In genomic region chr3:84479293-84480005, GRCm38 (mm10) we compare ENCODE assay signal across 8 mouse cellular contexts. TPM values are rescaled to one million over a fixed set of nuclear protein-coding genes. Genes with fewer than 3 reads are reported as not detected.
DNase-seq lines count a peak whose midpoint lies in the region; ATAC-seq and TF ChIP-seq lines count a peak whose summit lies in the region.

No protein-coding gene starts in this region.

- peak overlapping the region; percentile 77 for H3K9ac ChIP-seq in midbrain, embryonic 15.5 days

- H3K4me3 ChIP-seq in left cerebral cortex, adult 2 months: peak overlapping the region; percentile 68
- H3K4me3 ChIP-seq in midbrain, embryonic 15.5 days: peak overlapping the region; percentile 77

- H3K27me3 ChIP-seq in midbrain, embryonic 15.5 days (replicated peaks): peaks cover 35% of the 10 kb centered on the region
- no peaks in the 10 kb centered on the region; the same call in 1 of the 2 replicates for H3K27me3 ChIP-seq in splenic B cell, adult 2 months (ENCODE audit: control insufficient read depth, insufficient read depth, low read length, poor library complexity, severe bottlenecking)

- H3K36me3 ChIP-seq in midbrain, embryonic 15.5 days (replicated peaks): no peaks in the 10 kb centered on the region
- no peaks in the 10 kb centered on the region for H3K36me3 ChIP-seq in splenic B cell, adult 2 months (ENCODE audit: control insufficient read depth, insufficient read depth, low read length, poor library complexity, severe bottlenecking)

- TF ChIP-seq CTCF in left cerebral cortex, adult 2 months (IDR thresholded peaks at IDR 0.05): no peak

- no peaks in the 10 kb centered on the region for H3K9me3 ChIP-seq in midbrain, embryonic 15.5 days

- H3K4me2 ChIP-seq in midbrain, embryonic 15.5 days: peak overlapping the region; percentile 85

- ATAC-seq in midbrain, embryonic 15.5 days (replicated peaks): peak; percentile 56

- intact Hi-C loops in left cerebral cortex, adult 2 months (cut with DNase I): loop anchor here (10.0 kb wide), 1 partner anchor 125 kb away; no protein-coding TSS in a partner anchor
- intact Hi-C loops in left cerebral cortex, postnatal 14 days (cut with DNase I): loop anchor here (10.0 kb wide), 1 partner anchor 125 kb away; no protein-coding TSS in a partner anchor

- H3K27ac ChIP-seq in left cerebral cortex, adult 2 months: peak overlapping the region; percentile 44; the same call in 1 of the 2 replicates
- H3K27ac ChIP-seq in midbrain, embryonic 15.5 days: no peak overlapping the region

- under 1% methylated on average over 61 of the region's 61 CpGs for WGBS in midbrain, embryonic 15.5 days

- peaks cover 28% of the 10 kb centered on the region for H3K4me1 ChIP-seq in midbrain, embryonic 15.5 days

- DNase-seq in left cerebral cortex, adult 2 months (ENCODE audit: extremely low spot score in 1 of 2, low spot score in 2 of 2): peak in 1 of 2 experiments; percentile 35
- no peak for DNase-seq in left cerebral cortex, postnatal 14 days (ENCODE audit: low spot score in 2 of 2)
- peak; percentile 54 to 65 for DNase-seq in cerebellum, postnatal 25 days
- DNase-seq in gastrocnemius, postnatal 25 days: peak; percentile 27
- DNase-seq in induced T-regulatory cell, adult 2 months (ENCODE audit: low read depth): peak; percentile 41
- DNase-seq in liver: peak; percentile 91
- peak; percentile 4 for DNase-seq in splenic B cell, adult 2 months (ENCODE audit: low read depth, low spot score)

RNA-seq across cellular contexts. Expression of gene Fhdc1, which starts 0.8 kb away (rescaled TPM):
- total RNA-seq in left cerebral cortex, adult 2 months (2021): 1 to 10 TPM; 3.4 to 4.5 TPM
- 1 to 10 TPM; 2.2 to 2.4 TPM for total RNA-seq in left cerebral cortex, postnatal 14 days (2021)
- total RNA-seq in gastrocnemius, postnatal 25 days (2021): 1 to 10 TPM in 1 of 2 experiments, under 1 TPM in 1; 0.13 to 1.1 TPM
- 5.0 and 5.5 TPM in 2 replicates for polyA plus RNA-seq in midbrain, embryonic 15.5 days (2015; fragmentation: Nextera tagmentation; extraction: Ambion mirVana)

Comparison
In these comparisons a context has a peak if more than half of its experiments do, and no peak if none do; other contexts are left out.
1. DNase-seq: peak in cerebellum, postnatal 25 days (2 of 2), gastrocnemius, postnatal 25 days (single experiment), induced T-regulatory cell, adult 2 months (single experiment), liver (single experiment) and splenic B cell, adult 2 months (single experiment); none in left cerebral cortex, postnatal 14 days (0 of 2).